Mouse (Mus musculus) adrenal gland, postnatal 25 days (tissue): ENCODE results near the gene Ak2. TPM values are rescaled to one million over a fixed set of nuclear protein-coding genes. Genes with fewer than 3 reads are reported as not detected.

Source experiments
- DNase-seq: peaks from one replicate; pipeline ENCODE4 v3.0.0; 2021; ENCODE audit warnings: mixed read lengths
- total RNA-seq: library from RNA; stranded (reverse); gene quantifications from 2 replicates; pipeline ENCODE4 v1.2.3, GENCODE M21; 2021

Gene Ak2
- total RNA-seq, 1 experiment from 2014 or later: 121 TPM

- DNase-seq: no peak
These were observed 21.6 kb downstream of the Ak2 start for GRCm38 (mm10) chr4:129013151-129013864.

GRCm38 (mm10) chr4:129016329-129016728, 24.6 kb downstream of the Ak2 start:
- DNase-seq: no peak

- DNase-seq: no peak
These were observed 25.4 kb downstream of the Ak2 start for GRCm38 (mm10) chr4:129017150-129017549.

GRCm38 (mm10) chr4:129018788-129019435, 27.2 kb downstream of the Ak2 start:
- DNase-seq: no peak

GRCm38 (mm10) chr4:129019788-129020187, 28.0 kb downstream of the Ak2 start:
- DNase-seq: no peak

GRCm38 (mm10) chr4:129020454-129020853, 28.7 kb downstream of the Ak2 start:
- DNase-seq: peak; percentile 90

- DNase-seq: no peak
These were observed 29.7 kb downstream of the Ak2 start for GRCm38 (mm10) chr4:129021426-129021825.

- no peak for DNase-seq
These were observed 30.1 kb downstream of the Ak2 start for GRCm38 (mm10) chr4:129021886-129022285.

GRCm38 (mm10) chr4:129023884-129024283, 32.1 kb downstream of the Ak2 start:
- no peak for DNase-seq

GRCm38 (mm10) chr4:129024775-129025174, 33.0 kb downstream of the Ak2 start:
- peak; percentile 95 for DNase-seq

- no peak for DNase-seq
These were observed 33.9 kb downstream of the Ak2 start for GRCm38 (mm10) chr4:129025707-129026106.

- DNase-seq: no peak
These were observed 39.0 kb downstream of the Ak2 start for GRCm38 (mm10) chr4:129030746-129031145.

- DNase-seq: no peak
These were observed 39.7 kb downstream of the Ak2 start for GRCm38 (mm10) chr4:129031408-129031965.

- DNase-seq: no peak
These were observed 40.6 kb downstream of the Ak2 start for GRCm38 (mm10) chr4:129032133-129032962.

- peak; percentile 68 for DNase-seq
These were observed 41.5 kb downstream of the Ak2 start for GRCm38 (mm10) chr4:129032963-129033951.

GRCm38 (mm10) chr4:129034224-129034623, 42.5 kb downstream of the Ak2 start:
- no peak for DNase-seq

- DNase-seq: peak; percentile 75
These were observed 43.2 kb downstream of the Ak2 start for GRCm38 (mm10) chr4:129034706-129035660.

GRCm38 (mm10) chr4:129035851-129036445, 44.2 kb downstream of the Ak2 start:
- peak; percentile 38 for DNase-seq

- DNase-seq: no peak
These were observed 56.1 kb downstream of the Ak2 start for GRCm38 (mm10) chr4:129047721-129048421.
